Mouse (Mus musculus): ENCODE results near the gene Plekha5. TPM values are rescaled to one million over a fixed set of nuclear protein-coding genes. Genes with fewer than 3 reads are reported as not detected.
A peak's percentile ranks its signal among the peaks of the same experiment; 100 is the strongest.
"Not testable (repeated sequence)": the region's sequence is repeated elsewhere in the genome, so short reads cannot be mapped to it uniquely, and the experiment has no call there.

The Plekha5 gene
- polyA plus RNA-seq, 1 experiment = 2.1 TPM

- H3K4me1 ChIP-seq (ENCODE audit: control insufficient read depth, insufficient read depth, low read length) = peaks cover 21% of the 10 kb centered on the region
- H3K27ac ChIP-seq (ENCODE audit: insufficient read depth, low read depth, low read length) = no peak overlapping the region
- H3K4me3 ChIP-seq (ENCODE audit: insufficient read depth, low read length) = no peak overlapping the region
- no peak for TF ChIP-seq CTCF (IDR thresholded peaks at IDR 0.05; ENCODE audit: low read depth, low read length)
- TF ChIP-seq POLR2A (IDR thresholded peaks at IDR 0.05; ENCODE audit: borderline replicate concordance, low read depth, low read length) = no peak
These were observed 61.8 kb downstream of the Plekha5 start for GRCm38 (mm10) chr6:140485636-140486035.

GRCm38 (mm10) chr6:140486685-140487084 lies 62.8 kb downstream of the Plekha5 start:
- TF ChIP-seq POLR2A (IDR thresholded peaks at IDR 0.05; ENCODE audit: borderline replicate concordance, low read depth, low read length) (no peak), CTCF (IDR thresholded peaks at IDR 0.05; ENCODE audit: low read depth, low read length) (no peak)
- no peak overlapping the region for H3K4me3 ChIP-seq (ENCODE audit: insufficient read depth, low read length)
- H3K27ac ChIP-seq (ENCODE audit: insufficient read depth, low read depth, low read length) = no peak overlapping the region
- H3K4me1 ChIP-seq (ENCODE audit: control insufficient read depth, insufficient read depth, low read length) = peaks cover 28% of the 10 kb centered on the region

DNA sequence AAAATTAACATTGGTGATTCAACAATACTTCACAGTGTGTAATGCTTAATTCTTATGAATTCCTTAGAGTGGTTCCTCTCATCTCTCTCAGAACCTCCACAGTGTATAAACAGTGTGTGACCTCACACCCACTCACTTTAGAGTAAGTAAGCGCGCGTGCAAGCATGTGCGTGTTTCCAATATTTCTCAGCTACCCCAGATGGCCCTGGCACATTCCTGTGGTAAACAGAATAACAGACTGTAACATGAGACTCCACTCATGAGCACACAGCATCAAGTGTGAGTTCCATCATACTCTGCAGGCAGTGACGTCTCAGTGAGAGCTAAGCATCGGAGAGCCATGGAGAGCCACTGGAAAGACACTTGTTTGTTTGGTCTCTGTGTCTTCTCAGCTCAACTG lies 63.6 kb downstream of the Plekha5 start:
- TF ChIP-seq CTCF (IDR thresholded peaks at IDR 0.05; ENCODE audit: low read depth, low read length) (no peak), POLR2A (IDR thresholded peaks at IDR 0.05; ENCODE audit: borderline replicate concordance, low read depth, low read length) (no peak)
- H3K4me3 ChIP-seq (ENCODE audit: insufficient read depth, low read length) = no peak overlapping the region
- no peak overlapping the region for H3K27ac ChIP-seq (ENCODE audit: insufficient read depth, low read depth, low read length)
- peaks cover 26% of the 10 kb centered on the region for H3K4me1 ChIP-seq (ENCODE audit: control insufficient read depth, insufficient read depth, low read length)

DNA sequence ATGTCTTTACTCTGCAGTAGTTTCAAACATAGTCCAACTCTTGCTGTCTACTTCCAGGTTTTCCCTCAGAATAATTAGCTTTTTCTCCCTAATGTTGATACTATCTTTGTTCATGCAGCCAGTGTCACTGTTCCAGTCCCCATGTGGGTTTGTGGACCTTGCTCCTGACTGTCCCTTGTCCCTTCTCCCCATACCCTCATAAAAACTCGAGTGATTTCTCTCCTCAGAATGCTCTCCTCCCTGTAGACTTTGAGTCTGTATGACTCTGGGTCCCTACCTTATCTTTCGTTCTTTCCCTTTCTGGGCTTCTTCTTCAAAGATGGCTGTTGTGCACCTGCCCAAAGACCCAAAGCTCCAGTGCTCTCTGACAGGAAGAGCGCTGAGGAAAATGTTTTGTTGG lies 64.8 kb downstream of the Plekha5 start:
- no peak overlapping the region for H3K27ac ChIP-seq (ENCODE audit: insufficient read depth, low read depth, low read length)
- TF ChIP-seq CTCF (IDR thresholded peaks at IDR 0.05; ENCODE audit: low read depth, low read length) (no peak), POLR2A (IDR thresholded peaks at IDR 0.05; ENCODE audit: borderline replicate concordance, low read depth, low read length) (no peak)
- H3K4me1 ChIP-seq (ENCODE audit: control insufficient read depth, insufficient read depth, low read length) = peaks cover 32% of the 10 kb centered on the region
- H3K4me3 ChIP-seq (ENCODE audit: insufficient read depth, low read length) = no peak overlapping the region

GRCm38 (mm10) chr6:140489570-140489969 lies 65.7 kb downstream of the Plekha5 start:
- Histone ChIP-seq H3K4me3 (ENCODE audit: insufficient read depth, low read length) (no peak overlapping the region), H3K4me1 (ENCODE audit: control insufficient read depth, insufficient read depth, low read length) (peaks cover 32% of the 10 kb centered on the region), H3K27ac (ENCODE audit: insufficient read depth, low read depth, low read length) (peak overlapping the region; percentile 13; the same call in 1 of the 2 replicates)
- TF ChIP-seq POLR2A (IDR thresholded peaks at IDR 0.05; ENCODE audit: borderline replicate concordance, low read depth, low read length) = no peak
- TF ChIP-seq CTCF (IDR thresholded peaks at IDR 0.05; ENCODE audit: low read depth, low read length) = no peak

GRCm38 (mm10) chr6:140490220-140490619 lies 66.4 kb downstream of the Plekha5 start:
- H3K4me3 ChIP-seq (ENCODE audit: insufficient read depth, low read length) = no peak overlapping the region
- H3K4me1 ChIP-seq (ENCODE audit: control insufficient read depth, insufficient read depth, low read length) = peaks cover 32% of the 10 kb centered on the region
- TF ChIP-seq CTCF (IDR thresholded peaks at IDR 0.05; ENCODE audit: low read depth, low read length) (no peak), POLR2A (IDR thresholded peaks at IDR 0.05; ENCODE audit: borderline replicate concordance, low read depth, low read length) (no peak)
- H3K27ac ChIP-seq (ENCODE audit: insufficient read depth, low read depth, low read length) = no peak overlapping the region

- no peak overlapping the region for H3K27ac ChIP-seq (ENCODE audit: insufficient read depth, low read depth, low read length)
- no peak overlapping the region for H3K4me3 ChIP-seq (ENCODE audit: insufficient read depth, low read length)
- TF ChIP-seq POLR2A (IDR thresholded peaks at IDR 0.05; ENCODE audit: borderline replicate concordance, low read depth, low read length) (no peak), CTCF (IDR thresholded peaks at IDR 0.05; ENCODE audit: low read depth, low read length) (no peak)
- peaks cover 30% of the 10 kb centered on the region for H3K4me1 ChIP-seq (ENCODE audit: control insufficient read depth, insufficient read depth, low read length)
These were observed 67.2 kb downstream of the Plekha5 start for GRCm38 (mm10) chr6:140490921-140491537.

DNA sequence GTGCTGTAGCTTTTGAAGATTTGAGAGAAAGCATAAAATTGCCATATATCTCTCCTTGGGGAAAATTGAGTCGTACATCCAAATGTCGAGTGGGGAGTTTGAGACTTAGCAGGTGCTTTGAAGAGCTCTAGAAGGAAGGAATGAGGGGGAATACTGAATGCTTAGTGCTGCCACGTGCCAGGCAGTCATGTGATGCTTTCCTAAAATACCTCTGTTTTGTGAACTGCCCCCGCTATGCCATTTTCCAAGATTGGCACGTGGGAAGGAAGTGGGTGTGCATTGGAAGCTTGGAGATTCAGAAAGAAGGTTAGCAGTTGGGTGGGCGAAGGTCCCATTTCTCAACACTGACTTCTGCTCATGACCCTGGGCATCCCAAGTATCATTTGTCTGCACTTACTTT lies 68.2 kb downstream of the Plekha5 start:
- Histone ChIP-seq H3K4me1 (ENCODE audit: control insufficient read depth, insufficient read depth, low read length) (peaks cover 30% of the 10 kb centered on the region), H3K4me3 (ENCODE audit: insufficient read depth, low read length) (no peak overlapping the region), H3K27ac (ENCODE audit: insufficient read depth, low read depth, low read length) (no peak overlapping the region)
- TF ChIP-seq CTCF (IDR thresholded peaks at IDR 0.05; ENCODE audit: low read depth, low read length) (no peak), POLR2A (IDR thresholded peaks at IDR 0.05; ENCODE audit: borderline replicate concordance, low read depth, low read length) (no peak)

- no peak for TF ChIP-seq CTCF (IDR thresholded peaks at IDR 0.05; ENCODE audit: low read depth, low read length)
- no peak for TF ChIP-seq POLR2A (IDR thresholded peaks at IDR 0.05; ENCODE audit: borderline replicate concordance, low read depth, low read length)
- Histone ChIP-seq H3K4me3 (ENCODE audit: insufficient read depth, low read length) (no peak overlapping the region), H3K27ac (ENCODE audit: insufficient read depth, low read depth, low read length) (no peak overlapping the region), H3K4me1 (ENCODE audit: control insufficient read depth, insufficient read depth, low read length) (peaks cover 3% of the 10 kb centered on the region; the same call in 1 of the 2 replicates)
These were observed 74.2 kb downstream of the Plekha5 start for GRCm38 (mm10) chr6:140498074-140498473.

DNA sequence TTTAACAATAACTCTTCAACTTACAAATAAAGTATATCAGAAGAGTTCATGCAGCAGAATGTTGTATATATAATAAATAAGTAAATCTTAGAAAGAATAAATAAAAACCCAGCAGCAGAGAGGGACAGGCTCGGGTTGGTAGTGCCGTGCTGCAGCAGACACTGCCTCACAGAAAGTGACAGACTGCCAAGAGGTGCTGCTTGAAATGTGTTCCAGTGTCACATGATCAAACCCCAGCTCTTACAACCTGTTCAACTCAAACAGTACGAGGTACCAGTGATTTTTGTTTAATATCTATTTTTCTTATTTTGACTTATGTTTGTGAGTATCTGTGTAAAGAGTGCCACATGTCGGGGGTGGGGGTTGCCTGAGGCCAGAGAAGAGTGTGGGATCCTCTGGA lies 75.1 kb downstream of the Plekha5 start:
- Histone ChIP-seq H3K4me3 (ENCODE audit: insufficient read depth, low read length) (no peak overlapping the region), H3K4me1 (ENCODE audit: control insufficient read depth, insufficient read depth, low read length) (peaks cover 3% of the 10 kb centered on the region; the same call in 1 of the 2 replicates), H3K27ac (ENCODE audit: insufficient read depth, low read depth, low read length) (no peak overlapping the region)
- no peak for TF ChIP-seq POLR2A (IDR thresholded peaks at IDR 0.05; ENCODE audit: borderline replicate concordance, low read depth, low read length)
- TF ChIP-seq CTCF (IDR thresholded peaks at IDR 0.05; ENCODE audit: low read depth, low read length) = no peak

GRCm38 (mm10) chr6:140500829-140501228 lies 77.0 kb downstream of the Plekha5 start:
- not testable (repeated sequence) for H3K4me1 ChIP-seq (ENCODE audit: control insufficient read depth, insufficient read depth, low read length); H3K27ac ChIP-seq (ENCODE audit: insufficient read depth, low read depth, low read length); H3K4me3 ChIP-seq (ENCODE audit: insufficient read depth, low read length)

Measured in bone marrow macrophage, adult 2 months (primary cell).